Mouse (Mus musculus) heart, embryonic 13.5 days (tissue): ENCODE measurements around the gene Gal. TPM values are rescaled to one million over a fixed set of nuclear protein-coding genes. Genes with fewer than 3 reads are reported as not detected.

Experiments used
- ATAC-seq: fragments of 200-750 bp; cut with Nextera tagmentation; 2 replicates; pipeline ENCODE4 v1.8.0; 2017; ENCODE audit warnings: moderate TSS enrichment; ENCODE audit not compliant: insufficient number of reproducible peaks, low FRiP score, low TSS enrichment; ENCODE audit errors: extremely low read depth
- H3K27ac ChIP-seq: fragments of 300-500 bp; sonication (generic); replicated peaks from 2 replicates; pipeline ENCODE4 v1.5.1; 2015; ENCODE audit warnings: moderate library complexity, mild to moderate bottlenecking, inconsistent platforms
- H3K27me3 ChIP-seq: fragments of 300-500 bp; sonication (generic); replicated peaks from 2 replicates; pipeline ENCODE4 v1.6.1; 2015; ENCODE audit warnings: mild to moderate bottlenecking, inconsistent platforms
- H3K36me3 ChIP-seq: fragments of 300-500 bp; sonication (generic); 2 replicates; pipeline ENCODE4 v1.6.1; 2015; ENCODE audit warnings: mild to moderate bottlenecking, inconsistent platforms
- H3K4me1 ChIP-seq: fragments of 300-500 bp; sonication (generic); 2 replicates; pipeline ENCODE4 v1.6.1; 2015; ENCODE audit warnings: inconsistent platforms
- H3K4me2 ChIP-seq: fragments of 300-500 bp; sonication (generic); 2 replicates; pipeline ENCODE4 v1.6.1; 2015; ENCODE audit warnings: inconsistent platforms, mild to moderate bottlenecking, moderate library complexity
- H3K4me3 ChIP-seq: fragments of 300-500 bp; sonication (generic); 2 replicates; pipeline ENCODE4 v1.5.1; 2015; ENCODE audit warnings: moderate library complexity, mild to moderate bottlenecking, inconsistent platforms
- H3K9ac ChIP-seq: fragments of 300-500 bp; sonication (generic); 2 replicates; pipeline ENCODE4 v1.6.1; 2015; ENCODE audit warnings: inconsistent platforms, mild to moderate bottlenecking, moderate library complexity
- H3K9me3 ChIP-seq: fragments of 300-500 bp; sonication (generic); 2 replicates; pipeline ENCODE4 v1.6.1; 2016; ENCODE audit warnings: inconsistent platforms
- WGBS: fragments of 180-500 bp; shearing (Covaris S2); methylation state at CpG from one replicate; pipeline ENCODE4 v1.1.7; 2015; ENCODE audit warnings: mixed read lengths; 5-methylcytosine and 5-hydroxymethylcytosine counted together
- polyA plus RNA-seq: library from polyadenylated mRNA; unstranded; fragments of >200 nt; fragmentation: Nextera tagmentation; extraction: Ambion mirVana; gene quantifications from 2 replicates; pipeline ENCODE4 v1.2.1, GENCODE M21; 2015

Gal gene
- polyA plus RNA-seq, 1 experiment from 2014 or later: 7.0 TPM

GRCm38 (mm10) chr19:3436840-3437239 is 22.5 kb upstream of the Gal start:
- Histone ChIP-seq H3K4me3 (no peak overlapping the region), H3K9ac (no peak overlapping the region), H3K9me3 (no peaks in the 10 kb centered on the region), H3K36me3 (no peaks in the 10 kb centered on the region), H3K27me3 (peaks cover 28% of the 10 kb centered on the region), H3K27ac (no peak overlapping the region), H3K4me1 (0 out of 2 replicates have a peak, but pooled peaks cover 3% of the 10 kb centered on the region), H3K4me2 (no peak overlapping the region)
- 50% methylated on average over 9 of the region's 9 CpGs for WGBS
- ATAC-seq: no peak

DNA sequence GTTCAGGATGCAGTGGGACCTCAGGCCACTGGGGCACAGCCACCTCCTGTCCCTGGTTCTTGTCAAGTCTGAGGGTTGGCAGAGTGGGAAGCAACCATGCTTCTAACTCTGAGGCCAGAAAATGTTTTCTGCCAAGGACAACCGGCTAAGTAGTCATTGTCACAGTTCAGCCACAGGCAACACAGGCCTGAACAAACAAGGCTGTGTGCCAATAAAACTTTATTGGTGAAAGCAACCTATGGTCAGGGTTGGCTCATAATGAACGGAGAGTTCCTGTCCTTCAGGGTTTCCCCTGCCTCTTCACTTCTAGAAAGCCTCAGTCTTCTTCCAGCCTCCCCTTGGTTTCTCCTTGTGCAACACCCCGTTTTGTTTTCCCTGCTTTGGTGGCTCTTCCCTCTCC is 21.5 kb upstream of the Gal start:
- no peak overlapping the region for H3K27ac ChIP-seq
- peaks cover 24% of the 10 kb centered on the region for H3K27me3 ChIP-seq
- 64% methylated on average over 3 of the region's 3 CpGs for WGBS

DNA sequence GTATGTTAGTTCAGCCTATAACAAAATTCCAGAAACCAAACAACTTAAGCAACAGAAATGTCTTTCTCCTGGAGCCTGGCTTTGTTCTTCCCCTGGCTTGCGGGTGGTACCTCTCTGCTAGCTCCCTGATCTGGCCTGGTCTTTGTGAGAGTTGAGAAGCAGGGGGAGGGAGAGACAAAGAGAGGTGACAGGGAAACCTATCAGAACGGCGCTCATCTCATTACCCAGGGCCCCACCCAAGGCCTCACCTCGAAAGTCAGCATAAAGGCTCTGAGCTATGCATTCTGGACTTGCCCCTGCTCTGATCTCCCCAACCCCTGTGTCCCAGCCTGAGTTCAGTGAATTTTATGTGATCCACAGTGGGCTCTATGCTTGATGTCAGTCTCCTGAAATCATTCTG is 20.3 kb upstream of the Gal start:
- no peak for ATAC-seq
- peaks cover 15% of the 10 kb centered on the region for H3K27me3 ChIP-seq
- no peak overlapping the region for H3K27ac ChIP-seq
- H3K36me3 ChIP-seq: no peaks in the 10 kb centered on the region
- WGBS: 40% methylated on average over 4 of the region's 4 CpGs
- H3K9ac ChIP-seq: no peak overlapping the region
- H3K4me1 ChIP-seq: 0 out of 2 replicates have a peak, but pooled peaks cover 3% of the 10 kb centered on the region
- H3K4me3 ChIP-seq: no peak overlapping the region
- no peak overlapping the region for H3K4me2 ChIP-seq
- no peaks in the 10 kb centered on the region for H3K9me3 ChIP-seq

More for the DNA sequence above, 21.5 kb upstream of the Gal start:
- Histone ChIP-seq H3K4me2 (no peak overlapping the region), H3K4me1 (0 out of 2 replicates have a peak, but pooled peaks cover 3% of the 10 kb centered on the region), H3K9ac (no peak overlapping the region), H3K36me3 (no peaks in the 10 kb centered on the region), H3K9me3 (no peaks in the 10 kb centered on the region), H3K4me3 (no peak overlapping the region)
- no peak for ATAC-seq

- Histone ChIP-seq H3K4me3 (no peak overlapping the region), H3K9me3 (no peaks in the 10 kb centered on the region), H3K27me3 (peaks cover 9% of the 10 kb centered on the region), H3K4me2 (no peak overlapping the region), H3K36me3 (no peaks in the 10 kb centered on the region), H3K4me1 (0 out of 2 replicates have a peak, but pooled peaks cover 3% of the 10 kb centered on the region), H3K9ac (no peak overlapping the region), H3K27ac (no peak overlapping the region)
- WGBS: 40% methylated on average over 4 of the region's 4 CpGs
- no peak for ATAC-seq
Measured at GRCm38 (mm10) chr19:3434124-3434523, 19.8 kb upstream of the Gal start.

DNA sequence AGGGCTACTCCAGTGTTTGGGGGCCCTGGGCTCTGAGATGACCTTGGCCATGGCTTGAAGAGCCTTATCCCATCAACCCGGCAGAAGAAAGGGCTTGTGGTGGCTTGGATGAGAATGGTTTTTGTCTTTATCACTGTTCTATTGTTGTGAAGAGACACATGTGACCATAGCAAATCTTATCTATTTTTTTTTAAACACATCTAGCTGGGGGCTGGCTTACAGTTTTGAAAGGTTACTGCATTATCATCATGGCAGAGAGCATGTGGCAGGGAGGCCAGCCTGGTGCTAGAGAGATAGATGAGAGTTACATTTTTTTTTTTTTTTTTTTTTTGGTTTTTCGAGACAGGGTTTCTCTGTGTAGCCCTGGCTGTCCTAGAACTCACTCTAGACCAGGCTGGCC is 17.6 kb upstream of the Gal start:
- H3K9ac ChIP-seq: no peak overlapping the region
- WGBS: 58% methylated on average over 2 of the region's 2 CpGs
- no peaks in the 10 kb centered on the region; the same call in 1 of the 2 replicates for H3K27me3 ChIP-seq
- H3K36me3 ChIP-seq: no peaks in the 10 kb centered on the region
- 0 out of 2 replicates have a peak, but pooled peaks cover 3% of the 10 kb centered on the region for H3K4me1 ChIP-seq
- H3K27ac ChIP-seq: no peak overlapping the region
- ATAC-seq: no peak
- H3K4me2 ChIP-seq: no peak overlapping the region
- H3K9me3 ChIP-seq: no peaks in the 10 kb centered on the region
- no peak overlapping the region for H3K4me3 ChIP-seq

GRCm38 (mm10) chr19:3431066-3431465 is 16.7 kb upstream of the Gal start:
- no peak for ATAC-seq
- no peak overlapping the region for H3K4me3 ChIP-seq
- no peaks in the 10 kb centered on the region for H3K27me3 ChIP-seq
- WGBS: 66% methylated on average over 7 of the region's 7 CpGs
- H3K9me3 ChIP-seq: no peaks in the 10 kb centered on the region
- no peak overlapping the region for H3K4me2 ChIP-seq
- H3K4me1 ChIP-seq: 0 out of 2 replicates have a peak, but pooled peaks cover 3% of the 10 kb centered on the region
- H3K9ac ChIP-seq: no peak overlapping the region
- H3K27ac ChIP-seq: no peak overlapping the region
- no peaks in the 10 kb centered on the region for H3K36me3 ChIP-seq

DNA sequence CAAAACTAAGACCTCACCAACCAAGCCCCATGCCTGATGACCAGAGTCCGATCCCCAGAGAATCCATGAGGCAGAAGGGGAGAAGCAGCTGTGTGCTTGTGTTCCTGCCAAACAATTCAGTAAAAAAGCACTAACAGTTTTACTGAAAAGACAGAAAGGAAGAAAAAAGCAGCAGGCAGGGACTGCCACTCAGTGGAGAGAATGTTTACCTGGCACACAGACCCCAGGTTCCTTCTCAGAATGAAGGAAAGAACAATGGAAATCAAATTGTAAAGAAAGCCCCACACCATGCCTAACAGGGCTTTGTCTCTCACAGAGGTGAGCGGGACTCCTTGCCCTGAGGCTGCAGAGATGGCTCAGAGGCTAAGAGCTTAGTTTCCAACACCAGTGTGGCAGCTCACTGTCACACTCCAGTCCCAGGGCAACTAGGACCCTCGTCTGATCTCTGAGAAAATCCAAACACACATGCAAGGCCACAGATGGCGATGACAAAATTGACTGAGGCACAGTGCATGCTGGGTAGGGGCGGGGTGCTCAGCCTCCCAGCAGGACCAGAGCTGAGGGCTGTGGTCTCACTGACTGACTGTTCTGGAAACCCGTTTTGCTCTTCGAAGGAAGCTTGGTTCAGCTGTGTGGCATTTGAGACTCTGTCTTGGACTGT is 14.9 kb upstream of the Gal start:
- WGBS: 66% methylated on average over 7 of the region's 7 CpGs
- Histone ChIP-seq H3K9ac (no peak overlapping the region), H3K36me3 (no peaks in the 10 kb centered on the region), H3K27ac (no peak overlapping the region), H3K27me3 (no peaks in the 10 kb centered on the region), H3K9me3 (no peaks in the 10 kb centered on the region), H3K4me3 (no peak overlapping the region), H3K4me2 (no peak overlapping the region), H3K4me1 (0 out of 2 replicates have a peak, but pooled peaks cover 3% of the 10 kb centered on the region)
- no peak for ATAC-seq

- ATAC-seq: no peak
- Histone ChIP-seq H3K4me2 (no peak overlapping the region), H3K4me3 (no peak overlapping the region), H3K36me3 (no peaks in the 10 kb centered on the region), H3K9me3 (no peaks in the 10 kb centered on the region), H3K9ac (no peak overlapping the region), H3K27me3 (no peaks in the 10 kb centered on the region), H3K27ac (no peak overlapping the region), H3K4me1 (no peaks in the 10 kb centered on the region)
- WGBS: 77% methylated on average over 15 of the region's 15 CpGs
Measured at GRCm38 (mm10) chr19:3428057-3428830, 13.9 kb upstream of the Gal start.

- 54% methylated on average over 2 of the region's 2 CpGs for WGBS
- no peaks in the 10 kb centered on the region for H3K27me3 ChIP-seq
- no peak overlapping the region for H3K27ac ChIP-seq
- no peak for ATAC-seq
- H3K36me3 ChIP-seq: no peaks in the 10 kb centered on the region
- H3K4me1 ChIP-seq: no peaks in the 10 kb centered on the region
- no peak overlapping the region for H3K4me2 ChIP-seq
- H3K9me3 ChIP-seq: no peaks in the 10 kb centered on the region
- H3K9ac ChIP-seq: no peak overlapping the region
- no peak overlapping the region for H3K4me3 ChIP-seq
Measured at GRCm38 (mm10) chr19:3424214-3424613, 9.9 kb upstream of the Gal start.

GRCm38 (mm10) chr19:3422981-3423380 is 8.6 kb upstream of the Gal start:
- 51% methylated on average over 4 of the region's 4 CpGs for WGBS
- no peak for ATAC-seq
- Histone ChIP-seq H3K9ac (no peak overlapping the region), H3K4me2 (no peak overlapping the region), H3K36me3 (no peaks in the 10 kb centered on the region), H3K9me3 (no peaks in the 10 kb centered on the region; the same call in 1 of the 2 replicates), H3K4me3 (no peak overlapping the region), H3K4me1 (no peaks in the 10 kb centered on the region), H3K27me3 (no peaks in the 10 kb centered on the region), H3K27ac (no peak overlapping the region)

DNA sequence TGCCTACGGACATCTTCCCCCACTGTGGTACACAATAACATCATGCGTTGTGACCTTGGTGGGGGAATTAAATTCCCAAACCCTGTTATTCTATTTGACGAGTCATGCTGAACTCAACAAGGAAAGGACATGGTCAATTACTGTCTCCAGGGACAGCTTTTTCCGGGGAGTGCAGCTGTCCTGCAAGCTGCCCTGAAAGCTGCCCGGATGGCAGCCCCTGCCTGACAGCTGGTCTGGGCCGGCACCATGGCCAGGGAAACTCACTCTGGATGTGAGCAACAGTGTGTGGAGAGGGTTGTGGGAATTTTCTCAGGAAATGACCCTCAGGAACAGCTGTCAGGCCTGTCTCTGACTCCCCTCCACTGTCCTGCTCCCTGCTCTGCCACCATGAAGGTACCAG is 8.1 kb upstream of the Gal start:
- no peaks in the 10 kb centered on the region for H3K36me3 ChIP-seq
- no peak overlapping the region for H3K27ac ChIP-seq
- no peaks in the 10 kb centered on the region; the same call in 1 of the 2 replicates for H3K9me3 ChIP-seq
- H3K27me3 ChIP-seq: peaks cover 1% of the 10 kb centered on the region; the same call in 1 of the 2 replicates
- no peak overlapping the region for H3K9ac ChIP-seq
- WGBS: 77% methylated on average over 6 of the region's 6 CpGs
- H3K4me2 ChIP-seq: no peak overlapping the region
- H3K4me1 ChIP-seq: no peaks in the 10 kb centered on the region
- H3K4me3 ChIP-seq: no peak overlapping the region
- ATAC-seq: no peak
